11 mouse cellular contexts compared by ENCODE assay signal in the genomic region with DNA sequence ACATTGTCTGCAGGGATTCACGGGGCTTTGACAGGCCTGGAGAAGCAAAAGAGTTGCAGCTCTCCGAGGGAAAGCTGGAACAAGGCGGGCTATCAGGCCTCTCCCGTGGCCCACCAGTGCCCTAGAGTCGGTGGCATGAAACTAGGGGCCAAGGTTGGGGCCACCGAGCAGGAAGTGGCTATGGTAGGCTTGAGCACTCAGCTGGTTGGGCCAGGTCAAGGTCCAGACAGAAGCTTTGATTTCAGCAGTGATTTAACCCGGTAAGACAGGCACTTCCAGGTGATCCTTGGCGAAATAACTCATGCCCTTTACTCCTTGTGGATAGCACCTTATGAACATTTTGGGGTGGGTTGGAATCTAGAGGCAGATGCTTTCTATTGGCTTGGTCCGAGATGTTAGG. TPM values are rescaled to one million over a fixed set of nuclear protein-coding genes. Genes with fewer than 3 reads are reported as not detected.
"Had no signal": no experiment of that assay in that cellular context is flagged by ENCODE, and none has a peak within 500 bp of the region (broad histone marks: within the 10 kb centered on the region; RNA-seq: fewer than 3 reads in every experiment).

No protein-coding gene starts in this region.

- H3K4me3 ChIP-seq: limb, embryonic 15.5 days; liver, embryonic 13.5 days had no signal

- H3K27me3 ChIP-seq: limb, embryonic 15.5 days; liver, embryonic 13.5 days had no signal

- H3K9ac ChIP-seq: limb, embryonic 15.5 days; liver, embryonic 13.5 days had no signal

- H3K27ac ChIP-seq: kidney, postnatal 0 days; limb, embryonic 15.5 days; liver, embryonic 13.5 days; stomach, postnatal 0 days had no signal

- H3K4me1 ChIP-seq: limb, embryonic 15.5 days had no signal

- DNase-seq: kidney, adult 8-10 months; layer of hippocampus, adult 9-11 months; layer of hippocampus, postnatal 36 days; liver, embryonic 13.5 days; lung, adult 18-20 months; right cerebral cortex, adult 18-20 months; right cerebral cortex, postnatal 25 days; thymus, postnatal 4 days had no signal

- H3K4me2 ChIP-seq: limb, embryonic 15.5 days; liver, embryonic 13.5 days had no signal

- H3K9me3 ChIP-seq: limb, embryonic 15.5 days; liver, embryonic 13.5 days had no signal

- H3K36me3 ChIP-seq: limb, embryonic 15.5 days; liver, embryonic 13.5 days had no signal

RNA-seq across cellular contexts. Expression of a gene that starts 16.2 kb away (rescaled TPM):
- polyA plus RNA-seq: liver, embryonic 13.5 days had no signal
